Mouse (Mus musculus) midbrain, postnatal 0 days (tissue): ENCODE data around the gene Ift43. TPM values are rescaled to one million over a fixed set of nuclear protein-coding genes. Genes with fewer than 3 reads are reported as not detected.

Source experiments
- ATAC-seq: fragments of 200-750 bp; cut with Nextera tagmentation; 2 replicates; pipeline ENCODE4 v1.8.0; 2017; ENCODE audit warnings: moderate number of reproducible peaks, mild to moderate bottlenecking, moderate TSS enrichment, moderate library complexity; ENCODE audit not compliant: low FRiP score
- DNase-seq: peaks from one replicate; pipeline ENCODE4 v3.0.0-alpha.2; 2015; ENCODE audit warnings: low spot score
- H3K27ac ChIP-seq: fragments of 300-500 bp; sonication (generic); 2 replicates; pipeline ENCODE4 v1.5.1; 2014; ENCODE audit warnings: low read depth, mild to moderate bottlenecking, low read length, mixed read lengths
- H3K27me3 ChIP-seq: fragments of 300-500 bp; sonication (generic); 2 replicates; pipeline ENCODE4 v1.6.1; 2014; ENCODE audit warnings: low read length, control low read depth, mixed read lengths; ENCODE audit not compliant: insufficient read depth
- H3K36me3 ChIP-seq: fragments of 300-500 bp; sonication (generic); 2 replicates; pipeline ENCODE4 v1.6.1; 2014; ENCODE audit warnings: low read length, control low read depth, mixed read lengths; ENCODE audit not compliant: insufficient read depth
- H3K4me1 ChIP-seq: fragments of 300-500 bp; sonication (generic); 2 replicates; pipeline ENCODE4 v1.6.1; 2014; ENCODE audit warnings: mild to moderate bottlenecking, control low read depth, antibody characterized with exemption, low read length, mixed read lengths; ENCODE audit not compliant: insufficient read depth
- H3K4me2 ChIP-seq: fragments of 300-500 bp; sonication (generic); 2 replicates; pipeline ENCODE4 v1.6.1; 2014; ENCODE audit warnings: low read depth, mild to moderate bottlenecking, low read length, mixed read lengths; ENCODE audit not compliant: poor library complexity, severe bottlenecking
- H3K4me3 ChIP-seq: fragments of 300-500 bp; sonication (generic); 2 replicates; pipeline ENCODE4 v1.5.1; 2014; ENCODE audit warnings: low read depth, mild to moderate bottlenecking, low read length, moderate library complexity
- H3K9ac ChIP-seq: fragments of 300-500 bp; sonication (generic); replicated peaks from 2 replicates; pipeline ENCODE4 v1.6.1; 2014; ENCODE audit warnings: mild to moderate bottlenecking, low read length, moderate library complexity, mixed read lengths; ENCODE audit not compliant: poor library complexity, severe bottlenecking
- H3K9me3 ChIP-seq: fragments of 300-500 bp; sonication (generic); 2 replicates; pipeline ENCODE4 v1.6.1; 2016; ENCODE audit warnings: low read length, control low read depth
- CTCF ChIP-seq: IDR thresholded peaks from 2 replicates; pipeline ENCODE4 v1.5.1; 2016; ENCODE audit warnings: antibody characterized with exemption, mild to moderate bottlenecking
- WGBS: fragments of 180-500 bp; shearing (Covaris S2); extraction: QIAGEN DNeasy Blood & Tissue Kit; methylation state at CpG from one replicate; pipeline ENCODE4 v1.1.7; 2014; 5-methylcytosine and 5-hydroxymethylcytosine counted together
- polyA plus RNA-seq: library from polyadenylated mRNA; unstranded; fragments of >200 nt; fragmentation: Nextera tagmentation; extraction: Ambion mirVana; gene quantifications from 2 replicates; pipeline ENCODE4 v1.2.1, GENCODE M21; 2015
- total RNA-seq: library from RNA; depleted of rRNA; stranded (reverse); fragments of >200 nt; gene quantifications from 2 replicates; pipeline ENCODE4 v1.2.3, GENCODE M21; 2014

The Ift43 gene
- total and polyA plus RNA-seq, 2 experiments from 2014 or later: 11.9 to 29.7 TPM

- H3K27ac ChIP-seq: no peak overlapping the region
- H3K36me3 ChIP-seq: no peaks in the 10 kb centered on the region
- DNase-seq (no peak), ATAC-seq (no peak)
- TF ChIP-seq CTCF: no peak
- peaks cover 2% of the 10 kb centered on the region; the same call in 1 of the 2 replicates for H3K4me1 ChIP-seq
- no peaks in the 10 kb centered on the region for H3K27me3 ChIP-seq
- WGBS: 39% methylated on average over 8 of the region's 8 CpGs
- no peak overlapping the region for H3K4me3 ChIP-seq
- no peak overlapping the region for H3K4me2 ChIP-seq
- H3K9ac ChIP-seq: no peak overlapping the region
- H3K9me3 ChIP-seq: no peaks in the 10 kb centered on the region
Measured at GRCm38 (mm10) chr12:86157894-86158444, 75.6 kb downstream of the Ift43 start.

- H3K4me2 ChIP-seq: no peak overlapping the region
- no peaks in the 10 kb centered on the region for H3K4me1 ChIP-seq
- ATAC-seq (peak; percentile 54; the same call in 1 of the 2 replicates), DNase-seq (peak; percentile 61)
- 74% methylated on average over 20 of the region's 20 CpGs for WGBS
- H3K9ac ChIP-seq: no peak overlapping the region
- H3K27ac ChIP-seq: no peak overlapping the region
- TF ChIP-seq CTCF: no peak
- H3K27me3 ChIP-seq: no peaks in the 10 kb centered on the region
- no peaks in the 10 kb centered on the region for H3K36me3 ChIP-seq
- no peaks in the 10 kb centered on the region for H3K9me3 ChIP-seq
- H3K4me3 ChIP-seq: no peak overlapping the region
Measured at GRCm38 (mm10) chr12:86158689-86159483, 76.5 kb downstream of the Ift43 start.

- DNase-seq (no peak), ATAC-seq (no peak)
- Histone ChIP-seq H3K36me3 (no peaks in the 10 kb centered on the region), H3K4me1 (no peaks in the 10 kb centered on the region), H3K4me2 (no peak overlapping the region), H3K9me3 (no peaks in the 10 kb centered on the region), H3K27ac (no peak overlapping the region), H3K27me3 (no peaks in the 10 kb centered on the region), H3K9ac (no peak overlapping the region), H3K4me3 (no peak overlapping the region)
- TF ChIP-seq CTCF: no peak
- 95% methylated on average over 6 of the region's 6 CpGs for WGBS
Measured at GRCm38 (mm10) chr12:86161436-86161835, 79.1 kb downstream of the Ift43 start.

- no peaks in the 10 kb centered on the region for H3K4me1 ChIP-seq
- H3K4me2 ChIP-seq: no peak overlapping the region
- H3K36me3 ChIP-seq: no peaks in the 10 kb centered on the region
- no peak overlapping the region for H3K27ac ChIP-seq
- WGBS: 89% methylated on average over 5 of the region's 5 CpGs
- no peaks in the 10 kb centered on the region for H3K27me3 ChIP-seq
- no peak overlapping the region for H3K9ac ChIP-seq
- H3K4me3 ChIP-seq: no peak overlapping the region
- no peak for DNase-seq
- no peak for TF ChIP-seq CTCF
- no peak for ATAC-seq
- no peaks in the 10 kb centered on the region for H3K9me3 ChIP-seq
Measured at GRCm38 (mm10) chr12:86161942-86162341, 79.6 kb downstream of the Ift43 start.

- WGBS: 18% methylated on average over 12 of the region's 12 CpGs
- no peak overlapping the region for H3K4me2 ChIP-seq
- H3K9me3 ChIP-seq: no peaks in the 10 kb centered on the region
- no peaks in the 10 kb centered on the region for H3K4me1 ChIP-seq
- H3K9ac ChIP-seq: no peak overlapping the region
- H3K27ac ChIP-seq: no peak overlapping the region
- no peak for TF ChIP-seq CTCF
- H3K27me3 ChIP-seq: no peaks in the 10 kb centered on the region
- ATAC-seq (no peak), DNase-seq (no peak)
- H3K4me3 ChIP-seq: no peak overlapping the region
- no peaks in the 10 kb centered on the region for H3K36me3 ChIP-seq
Measured at GRCm38 (mm10) chr12:86162890-86163816, 80.8 kb downstream of the Ift43 start.
